ENCODE assay signal across 11 mouse cellular contexts in genomic region chr2:74686301-74686987, GRCm38 (mm10). TPM values are rescaled to one million over a fixed set of nuclear protein-coding genes. Genes with fewer than 3 reads are reported as not detected.
DNase-seq lines count a peak whose midpoint lies in the region; ATAC-seq and TF ChIP-seq lines count a peak whose summit lies in the region.
"Had no signal": no experiment of that assay in that cellular context is flagged by ENCODE, and none has a peak within 500 bp of the region (broad histone marks: within the 10 kb centered on the region; RNA-seq: fewer than 3 reads in every experiment).

No protein-coding gene starts in this region.

- H3K4me1 ChIP-seq in kidney, adult 2 months (ENCODE audit: control insufficient read depth, insufficient read depth, low read length), result no peaks in the 10 kb centered on the region
- no peaks in the 10 kb centered on the region for H3K4me1 ChIP-seq in lung, adult 2 months (ENCODE audit: control insufficient read depth, insufficient read depth, low read length)

- DNase-seq in left cerebral cortex, adult 18-20 months (ENCODE audit: low spot score in 2 of 2), result peak; percentile 51 to 58
- no peak for DNase-seq in left cerebral cortex, adult 8-10 months (ENCODE audit: low spot score in 2 of 2)
- DNase-seq in NIH3T3 (ENCODE audit: low read depth), result peak; percentile 89
- peak; percentile 91 for DNase-seq in kidney, adult 2 months
- no peak for DNase-seq in lung, adult 2 months
- peak; percentile 51 for DNase-seq in splenic B cell, adult 2 months (ENCODE audit: low read depth, low spot score)
- no peak for DNase-seq in Muller cell, postnatal 12 days (ENCODE audit: inconsistent ontology term)

- no peak for TF ChIP-seq POLR2A in kidney, adult 2 months (IDR thresholded peaks at IDR 0.05; ENCODE audit: low read depth, low read length)
- no peak for TF ChIP-seq POLR2A in lung, adult 2 months (IDR thresholded peaks at IDR 0.05; ENCODE audit: borderline replicate concordance, extremely low read depth, low read depth, low read length)

- H3K4me3 ChIP-seq in kidney, adult 2 months (ENCODE audit: insufficient read depth, low read depth, low read length), result peak overlapping the region; percentile 46
- H3K4me3 ChIP-seq in lung, adult 2 months (replicated peaks; ENCODE audit: extremely low read depth, low read depth, low read length), result no peak overlapping the region
- H3K4me3 ChIP-seq: embryonic facial prominence, embryonic 12.5 days; stomach, embryonic 15.5 days had no signal

- 13% methylated on average over 17 of the region's 17 CpGs for WGBS in kidney, adult 2 months
- whole genome bisulfite sequencing in lung, adult 2 months, result 10% methylated on average over 17 of the region's 17 CpGs

- no peaks in the 10 kb centered on the region for H3K36me3 ChIP-seq in kidney, adult 2 months (ENCODE audit: control insufficient read depth, insufficient read depth, low read length)
- H3K36me3 ChIP-seq in splenic B cell, adult 2 months (ENCODE audit: control insufficient read depth, insufficient read depth, low read length, poor library complexity, severe bottlenecking), result no peaks in the 10 kb centered on the region
- H3K36me3 ChIP-seq: embryonic facial prominence, embryonic 12.5 days; stomach, embryonic 15.5 days had no signal

- ATAC-seq in common myeloid progenitor, adult 5-6 weeks (replicated peaks; ENCODE audit: low read depth, poor library complexity, severe bottlenecking), result 0 out of 2 replicates have a peak, but pooled peaks have one; percentile 51

- peak overlapping the region; percentile 84 for H3K27ac ChIP-seq in kidney, adult 2 months (ENCODE audit: insufficient read depth, low read depth, low read length)
- H3K27ac ChIP-seq: embryonic facial prominence, embryonic 12.5 days; stomach, embryonic 15.5 days had no signal

- peaks cover 10% of the 10 kb centered on the region for H3K27me3 ChIP-seq in kidney, adult 2 months (replicated peaks; ENCODE audit: control insufficient read depth, insufficient read depth, low read length)
- H3K27me3 ChIP-seq in splenic B cell, adult 2 months (ENCODE audit: control insufficient read depth, insufficient read depth, low read length, poor library complexity, severe bottlenecking), result peaks cover 6% of the 10 kb centered on the region

- peak; percentile 60 for TF ChIP-seq CTCF in kidney, adult 2 months (conservative IDR thresholded peaks at IDR 0.05; ENCODE audit: insufficient read depth, insufficient read length, low read depth, low read length)
- TF ChIP-seq CTCF in lung, adult 2 months (IDR thresholded peaks at IDR 0.05; ENCODE audit: insufficient read depth, low read length), result peak; percentile 31; the same call in 1 of the 2 replicates

RNA-seq across cellular contexts. Expression of gene Hoxd10, which starts 5.3 kb away (rescaled TPM):
- total RNA-seq in left cerebral cortex, adult 18-20 months (2021), result not detected
- total RNA-seq in left cerebral cortex, adult 8-10 months (2022), result not detected
- not detected in 2 replicates for total RNA-seq in common myeloid progenitor, adult 5-6 weeks (2017)
- 7.6 and 7.9 TPM in 2 replicates for polyA plus RNA-seq in kidney, adult 2 months (2012; rRNA removed)
- polyA plus RNA-seq in lung, adult 2 months (2012; rRNA removed), result not detected in 2 replicates
- total RNA-seq: left cerebral cortex, postnatal 10 days had no signal
- polyA plus RNA-seq: embryonic facial prominence, embryonic 12.5 days had no signal

RNA-seq across cellular contexts. Expression of gene Hoxd11, which starts 7.1 kb away (rescaled TPM):
- not detected for total RNA-seq in left cerebral cortex, adult 18-20 months (2021)
- total RNA-seq in left cerebral cortex, adult 8-10 months (2022), result not detected
- total RNA-seq in common myeloid progenitor, adult 5-6 weeks (2017), result not detected in 2 replicates
- polyA plus RNA-seq in kidney, adult 2 months (2012; rRNA removed), result 2.1 and 2.8 TPM in 2 replicates
- 0.24 TPM in 1 of 2 replicates, not detected in the other for polyA plus RNA-seq in lung, adult 2 months (2012; rRNA removed)
- total RNA-seq: left cerebral cortex, postnatal 10 days had no signal
- polyA plus RNA-seq: embryonic facial prominence, embryonic 12.5 days had no signal

RNA-seq across cellular contexts. Expression of gene Hoxd9, which starts 11.1 kb away (rescaled TPM):
- not detected for total RNA-seq in left cerebral cortex, adult 18-20 months (2021)
- not detected for total RNA-seq in left cerebral cortex, adult 8-10 months (2022)
- total RNA-seq in common myeloid progenitor, adult 5-6 weeks (2017), result not detected in 2 replicates
- 23.9 and 26.0 TPM in 2 replicates for polyA plus RNA-seq in kidney, adult 2 months (2012; rRNA removed)
- polyA plus RNA-seq in lung, adult 2 months (2012; rRNA removed), result 0.43 and 0.75 TPM in 2 replicates
- total RNA-seq: left cerebral cortex, postnatal 10 days had no signal

RNA-seq across cellular contexts. Expression of gene Hoxd12, which starts 11.6 kb away (rescaled TPM):
- total RNA-seq in left cerebral cortex, adult 18-20 months (2021), result not detected
- not detected for total RNA-seq in left cerebral cortex, adult 8-10 months (2022)
- not detected in 2 replicates for total RNA-seq in common myeloid progenitor, adult 5-6 weeks (2017)
- not detected in 2 replicates for polyA plus RNA-seq in kidney, adult 2 months (2012; rRNA removed)
- not detected in 2 replicates for polyA plus RNA-seq in lung, adult 2 months (2012; rRNA removed)
- total RNA-seq: left cerebral cortex, postnatal 10 days had no signal
- polyA plus RNA-seq: embryonic facial prominence, embryonic 12.5 days had no signal

RNA-seq across cellular contexts. Expression of gene Hoxd8, which starts 18.0 kb away (rescaled TPM):
- not detected for total RNA-seq in left cerebral cortex, adult 18-20 months (2021)
- total RNA-seq in left cerebral cortex, adult 8-10 months (2022), result not detected
- total RNA-seq in common myeloid progenitor, adult 5-6 weeks (2017), result not detected in 2 replicates
- polyA plus RNA-seq in kidney, adult 2 months (2012; rRNA removed), result 45.8 and 46.2 TPM in 2 replicates
- polyA plus RNA-seq in lung, adult 2 months (2012; rRNA removed), result 0.49 and 0.67 TPM in 2 replicates
- total RNA-seq: left cerebral cortex, postnatal 10 days had no signal

Comparison
In these comparisons a context has a peak if more than half of its experiments do, and no peak if none do; other contexts are left out.
1. DNase-seq: peak in left cerebral cortex, adult 18-20 months (2 of 2), NIH3T3 (single experiment), kidney, adult 2 months (single experiment) and splenic B cell, adult 2 months (single experiment); none in left cerebral cortex, adult 8-10 months (0 of 2), lung, adult 2 months (single experiment) and Muller cell, postnatal 12 days (single experiment).